Mouse (Mus musculus): ENCODE data around the gene Cbll1.

DNA sequence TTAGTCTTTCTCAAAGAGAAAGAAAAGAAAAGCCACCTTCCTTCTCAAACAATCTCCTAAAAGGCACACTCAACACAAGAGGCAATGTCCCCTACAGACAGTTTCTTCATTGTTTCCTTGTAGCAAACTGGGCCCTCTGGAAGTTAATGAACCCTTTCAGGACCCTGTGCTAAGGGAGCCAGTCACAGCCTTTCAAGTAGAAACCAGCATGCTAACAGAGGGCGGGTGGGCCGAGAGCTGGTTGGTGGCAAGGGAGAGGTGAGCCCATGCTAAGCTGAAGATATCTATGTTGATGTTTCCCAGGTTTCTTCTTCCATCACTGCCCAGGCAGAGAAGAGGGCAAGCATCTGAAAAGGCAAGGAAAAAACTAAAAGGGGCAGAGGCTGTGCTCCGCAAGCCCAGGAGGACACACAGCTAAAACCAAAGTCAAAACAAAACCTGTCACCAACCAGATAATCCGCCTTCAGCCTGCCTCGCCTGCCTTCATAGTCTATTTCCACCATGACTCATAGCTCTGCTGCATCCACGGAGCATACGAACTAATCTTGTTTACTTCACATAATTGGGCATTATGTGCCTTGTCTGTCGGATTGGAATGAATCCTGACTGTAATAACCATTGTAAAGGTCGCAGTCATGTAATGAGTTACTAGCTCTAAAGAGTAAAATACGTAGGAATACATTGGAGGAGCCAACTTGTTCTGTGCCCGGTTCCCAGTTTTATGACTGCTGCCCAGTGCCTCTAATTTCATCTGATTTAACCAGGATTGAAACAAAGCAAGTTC is 34.8 kb upstream of the Cbll1 start:
- no peak for TF ChIP-seq FLI1 (IDR thresholded peaks at IDR 0.05; ENCODE audit: low read length)
- TF ChIP-seq GATA1 (IDR thresholded peaks at IDR 0.05; ENCODE audit: borderline replicate concordance, low read length): no peak
